Mouse (Mus musculus) brain, embryonic 18.5 days (tissue): ENCODE results near the gene Gm26920.
A peak's percentile ranks its signal among the peaks of the same experiment; 100 is the strongest.

Source experiments
- DNase-seq: peaks from one replicate; pipeline ENCODE4 v3.0.0-alpha.2; 2012; ENCODE audit warnings: low read depth, low spot score

The Gm26920 gene

GRCm38 (mm10) chr7:30060341-30060740 lies 29.9 kb downstream of the Gm26920 start:
- no peak for DNase-seq

GRCm38 (mm10) chr7:30053591-30053990 lies 36.6 kb downstream of the Gm26920 start:
- DNase-seq = no peak

- peak; percentile 77 for DNase-seq
Measured at GRCm38 (mm10) chr7:30050882-30051548, 39.2 kb downstream of the Gm26920 start, which contains the start of gene Zfp14. Gene Zfp14 (minus strand): TSS chr7:30051380.

GRCm38 (mm10) chr7:30048126-30048525 lies 42.1 kb downstream of the Gm26920 start:
- DNase-seq = no peak

- DNase-seq = no peak
Measured at GRCm38 (mm10) chr7:30044354-30044753, 45.9 kb downstream of the Gm26920 start.

- no peak for DNase-seq
Measured at GRCm38 (mm10) chr7:30034331-30034730, 55.9 kb downstream of the Gm26920 start.

- no peak for DNase-seq
Measured at GRCm38 (mm10) chr7:30031379-30031778, 58.8 kb downstream of the Gm26920 start.

- DNase-seq = no peak
Measured at GRCm38 (mm10) chr7:30030677-30031076, 59.5 kb downstream of the Gm26920 start.

GRCm38 (mm10) chr7:30028572-30028971 lies 61.6 kb downstream of the Gm26920 start:
- no peak for DNase-seq

- no peak for DNase-seq
Measured at GRCm38 (mm10) chr7:30027331-30027730, 62.9 kb downstream of the Gm26920 start.

GRCm38 (mm10) chr7:30025358-30025757 lies 64.9 kb downstream of the Gm26920 start:
- DNase-seq = no peak

- no peak for DNase-seq
Measured at GRCm38 (mm10) chr7:30023800-30024199, 66.4 kb downstream of the Gm26920 start.

GRCm38 (mm10) chr7:30023324-30023723 lies 66.9 kb downstream of the Gm26920 start:
- no peak for DNase-seq

GRCm38 (mm10) chr7:30019543-30019942 lies 70.7 kb downstream of the Gm26920 start:
- DNase-seq = no peak

GRCm38 (mm10) chr7:30017226-30017625 lies 73.0 kb downstream of the Gm26920 start:
- no peak for DNase-seq

GRCm38 (mm10) chr7:30012956-30013363 lies 77.2 kb downstream of the Gm26920 start:
- DNase-seq = peak; percentile 22

- DNase-seq = no peak
Measured at GRCm38 (mm10) chr7:30010551-30011195, 79.5 kb downstream of the Gm26920 start.

GRCm38 (mm10) chr7:30009321-30010085 lies 80.7 kb downstream of the Gm26920 start:
- no peak for DNase-seq

- DNase-seq = no peak
Measured at GRCm38 (mm10) chr7:30008020-30008690, 82.1 kb downstream of the Gm26920 start.

GRCm38 (mm10) chr7:30007601-30008000 lies 82.6 kb downstream of the Gm26920 start:
- no peak for DNase-seq
